Mouse (Mus musculus): ENCODE data around the gene Kcnk15. TPM values are rescaled to one million over a fixed set of nuclear protein-coding genes. Genes with fewer than 3 reads are reported as not detected.
A peak's percentile ranks its signal among the peaks of the same experiment; 100 is the strongest.

Gene Kcnk15
- polyA plus RNA-seq, 1 experiment from 2014 or later, result not detected

DNA sequence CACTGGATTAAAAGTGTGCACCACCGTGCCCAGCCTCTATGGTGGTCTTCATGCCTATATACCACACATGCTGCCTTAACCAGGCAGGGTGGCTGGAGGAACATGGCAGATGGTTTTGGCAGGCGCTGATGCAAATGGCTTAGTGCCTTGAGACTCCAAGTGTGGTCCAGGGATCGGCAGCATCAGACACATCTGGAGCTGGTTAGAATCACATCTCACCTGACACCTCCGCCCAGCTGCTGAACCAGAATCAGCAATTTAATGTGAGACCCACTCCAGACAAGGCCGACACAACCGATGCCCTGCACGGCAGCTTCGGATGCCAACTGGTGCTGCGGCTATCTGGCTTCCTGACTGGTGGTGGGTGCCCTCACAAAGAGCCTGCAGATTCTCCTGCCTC, 12.6 kb downstream of the Kcnk15 start:
- no peaks in the 10 kb centered on the region for H3K4me1 ChIP-seq (ENCODE audit: control insufficient read depth, insufficient read depth, low read length)
- H3K27me3 ChIP-seq (ENCODE audit: control insufficient read depth, insufficient read depth, low read length), result peaks cover 16% of the 10 kb centered on the region
- no peak overlapping the region for H3K9ac ChIP-seq (ENCODE audit: low read length)
- H3K27ac ChIP-seq (ENCODE audit: low read length), result no peak overlapping the region
- 80% methylated on average over 9 of the region's 9 CpGs for WGBS
- no peak for ATAC-seq (replicated peaks; ENCODE audit: extremely low read depth, insufficient read depth, low FRiP score)
- no peaks in the 10 kb centered on the region for H3K9me3 ChIP-seq (replicated peaks; ENCODE audit: control insufficient read depth, low read length)
- H3K4me3 ChIP-seq (ENCODE audit: low read length), result no peak overlapping the region
- no peaks in the 10 kb centered on the region for H3K36me3 ChIP-seq (ENCODE audit: control insufficient read depth, insufficient read depth)
- no peak overlapping the region for H3K4me2 ChIP-seq (ENCODE audit: low read depth, low read length)

DNA sequence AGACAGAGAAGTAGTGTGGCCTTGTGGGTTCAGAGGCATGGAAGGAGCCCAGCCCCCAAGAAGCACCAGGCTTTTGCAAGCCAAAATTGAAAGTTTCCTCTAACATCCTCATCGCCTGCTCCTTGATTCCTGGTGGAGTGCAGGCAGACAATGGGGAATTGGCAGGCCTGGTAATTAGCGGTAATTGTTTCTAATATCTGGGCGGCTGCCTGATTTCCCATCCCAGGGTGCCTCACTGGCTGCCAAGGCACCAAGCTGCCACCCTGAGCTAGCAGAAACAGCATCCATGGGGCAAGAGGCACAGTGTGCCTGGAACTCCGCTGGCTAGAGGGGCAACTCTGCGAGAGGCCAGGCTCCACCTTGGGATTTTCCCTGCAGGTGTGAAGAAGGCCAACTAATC, 16.3 kb downstream of the Kcnk15 start:
- Histone ChIP-seq H3K4me3 (ENCODE audit: low read length) (no peak overlapping the region), H3K27me3 (ENCODE audit: control insufficient read depth, insufficient read depth, low read length) (peaks cover 11% of the 10 kb centered on the region), H3K27ac (ENCODE audit: low read length) (no peak overlapping the region), H3K4me1 (ENCODE audit: control insufficient read depth, insufficient read depth, low read length) (no peaks in the 10 kb centered on the region), H3K9me3 (replicated peaks; ENCODE audit: control insufficient read depth, low read length) (no peaks in the 10 kb centered on the region), H3K36me3 (ENCODE audit: control insufficient read depth, insufficient read depth) (no peaks in the 10 kb centered on the region), H3K4me2 (ENCODE audit: low read depth, low read length) (no peak overlapping the region), H3K9ac (ENCODE audit: low read length) (no peak overlapping the region)
- 64% methylated on average over 5 of the region's 5 CpGs for WGBS
- no peak for ATAC-seq (replicated peaks; ENCODE audit: extremely low read depth, insufficient read depth, low FRiP score)

DNA sequence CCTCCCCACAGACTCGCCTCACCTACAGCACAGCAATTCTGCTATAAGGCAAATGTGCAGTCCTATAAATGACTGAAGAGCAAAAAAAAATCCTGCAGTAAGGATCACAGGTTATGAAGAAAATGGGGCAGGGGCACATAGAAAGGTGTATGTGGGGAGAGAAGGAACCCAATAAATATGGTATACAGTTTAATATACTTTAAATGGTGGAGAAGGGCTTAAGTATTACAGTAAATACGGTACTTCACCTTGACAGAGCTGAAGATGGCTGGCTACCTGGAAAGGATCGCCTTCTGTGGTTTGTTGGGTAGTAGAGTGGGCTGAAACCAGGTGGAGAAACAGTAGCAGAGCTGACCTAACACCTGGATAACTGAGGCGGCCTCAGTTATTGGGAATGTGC, 17.8 kb downstream of the Kcnk15 start:
- no peak for ATAC-seq (replicated peaks; ENCODE audit: extremely low read depth, insufficient read depth, low FRiP score)
- H3K27me3 ChIP-seq (ENCODE audit: control insufficient read depth, insufficient read depth, low read length), result peaks cover 14% of the 10 kb centered on the region
- H3K9me3 ChIP-seq (replicated peaks; ENCODE audit: control insufficient read depth, low read length), result no peaks in the 10 kb centered on the region
- no peak overlapping the region for H3K4me3 ChIP-seq (ENCODE audit: low read length)
- no peaks in the 10 kb centered on the region for H3K4me1 ChIP-seq (ENCODE audit: control insufficient read depth, insufficient read depth, low read length)
- H3K27ac ChIP-seq (ENCODE audit: low read length), result no peak overlapping the region
- H3K9ac ChIP-seq (ENCODE audit: low read length), result no peak overlapping the region
- no peak overlapping the region for H3K4me2 ChIP-seq (ENCODE audit: low read depth, low read length)
- 73% methylated on average over 4 of the region's 4 CpGs for WGBS
- H3K36me3 ChIP-seq (ENCODE audit: control insufficient read depth, insufficient read depth), result no peaks in the 10 kb centered on the region

DNA sequence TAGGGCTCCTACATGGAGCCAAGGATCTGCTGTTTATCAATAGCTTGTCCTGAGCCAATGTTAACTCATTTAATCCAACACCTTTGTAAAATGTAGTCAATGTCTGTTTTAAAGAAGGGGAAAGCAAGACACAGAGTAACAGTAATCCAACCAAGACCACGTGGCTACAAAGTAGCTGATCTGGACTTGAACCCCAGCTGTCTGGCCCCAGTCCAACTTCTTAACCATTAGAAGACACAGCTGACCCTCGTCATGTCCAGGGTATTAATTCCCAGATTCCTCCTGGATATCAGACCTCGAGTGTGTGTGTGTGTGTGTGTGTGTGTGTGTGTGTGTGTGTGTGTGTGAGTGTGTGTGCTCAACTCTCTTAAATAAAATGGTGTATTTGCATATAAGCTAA, 18.5 kb downstream of the Kcnk15 start:
- Histone ChIP-seq H3K9ac (ENCODE audit: low read length) (no peak overlapping the region), H3K27me3 (ENCODE audit: control insufficient read depth, insufficient read depth, low read length) (peaks cover 14% of the 10 kb centered on the region), H3K4me2 (ENCODE audit: low read depth, low read length) (no peak overlapping the region), H3K27ac (ENCODE audit: low read length) (no peak overlapping the region), H3K9me3 (replicated peaks; ENCODE audit: control insufficient read depth, low read length) (no peaks in the 10 kb centered on the region), H3K36me3 (ENCODE audit: control insufficient read depth, insufficient read depth) (no peaks in the 10 kb centered on the region), H3K4me1 (ENCODE audit: control insufficient read depth, insufficient read depth, low read length) (no peaks in the 10 kb centered on the region), H3K4me3 (ENCODE audit: low read length) (no peak overlapping the region)
- whole genome bisulfite sequencing, result 59% methylated on average over 3 of the region's 3 CpGs
- ATAC-seq (replicated peaks; ENCODE audit: extremely low read depth, insufficient read depth, low FRiP score), result no peak

DNA sequence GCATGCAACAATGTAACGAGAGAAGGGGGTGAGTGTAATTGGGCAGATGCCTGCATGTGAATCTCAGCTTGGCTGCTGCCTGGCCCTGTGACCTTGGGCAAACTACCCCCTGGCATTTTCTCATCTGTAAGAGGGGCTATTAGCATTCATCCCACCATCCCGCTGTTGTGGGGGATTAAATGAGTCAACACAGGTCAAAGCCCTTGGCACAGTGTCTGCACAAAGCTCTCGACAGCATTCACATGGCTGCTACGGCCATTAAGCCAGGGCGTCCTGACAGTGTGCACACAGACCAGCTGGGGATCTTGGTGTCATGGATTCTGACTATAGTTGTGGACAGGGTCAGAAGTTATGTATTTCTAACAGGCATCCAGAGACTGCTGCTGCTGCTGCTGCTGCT, 21.4 kb downstream of the Kcnk15 start:
- Histone ChIP-seq H3K4me1 (ENCODE audit: control insufficient read depth, insufficient read depth, low read length) (no peaks in the 10 kb centered on the region), H3K9ac (ENCODE audit: low read length) (no peak overlapping the region), H3K27me3 (ENCODE audit: control insufficient read depth, insufficient read depth, low read length) (peaks cover 7% of the 10 kb centered on the region), H3K36me3 (ENCODE audit: control insufficient read depth, insufficient read depth) (no peaks in the 10 kb centered on the region), H3K4me2 (ENCODE audit: low read depth, low read length) (no peak overlapping the region), H3K9me3 (replicated peaks; ENCODE audit: control insufficient read depth, low read length) (no peaks in the 10 kb centered on the region), H3K27ac (ENCODE audit: low read length) (no peak overlapping the region), H3K4me3 (ENCODE audit: low read length) (no peak overlapping the region)
- 59% methylated on average over 5 of the region's 5 CpGs for WGBS
- ATAC-seq (replicated peaks; ENCODE audit: extremely low read depth, insufficient read depth, low FRiP score), result no peak

DNA sequence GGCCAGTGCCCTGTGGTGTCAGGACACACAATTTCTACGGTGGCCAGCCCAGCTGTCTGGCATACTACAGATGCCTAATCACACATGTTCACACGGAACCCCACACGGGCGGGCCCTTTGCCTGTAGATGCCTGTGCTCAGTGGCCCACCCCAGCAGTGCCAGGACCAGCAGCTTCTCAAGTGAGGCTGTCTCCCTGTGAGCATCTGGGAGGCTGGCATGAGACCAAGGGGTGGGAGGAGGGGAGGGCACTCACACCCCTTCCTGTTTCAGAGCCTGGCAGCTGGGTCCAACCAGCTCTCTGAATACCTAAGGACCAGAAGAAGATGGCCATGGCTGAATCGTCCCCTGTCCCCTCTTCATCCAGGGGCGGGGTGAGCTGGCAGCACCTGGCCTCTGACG, 22.0 kb downstream of the Kcnk15 start:
- no peaks in the 10 kb centered on the region for H3K9me3 ChIP-seq (replicated peaks; ENCODE audit: control insufficient read depth, low read length)
- H3K36me3 ChIP-seq (ENCODE audit: control insufficient read depth, insufficient read depth), result no peaks in the 10 kb centered on the region
- no peaks in the 10 kb centered on the region for H3K4me1 ChIP-seq (ENCODE audit: control insufficient read depth, insufficient read depth, low read length)
- ATAC-seq (replicated peaks; ENCODE audit: extremely low read depth, insufficient read depth, low FRiP score), result peak; percentile 30; the same call in 1 of the 2 replicates
- 50% methylated on average over 7 of the region's 7 CpGs for WGBS
- H3K27me3 ChIP-seq (ENCODE audit: control insufficient read depth, insufficient read depth, low read length), result 0 out of 2 replicates have a peak, but pooled peaks cover 3% of the 10 kb centered on the region
- H3K27ac ChIP-seq (ENCODE audit: low read length), result no peak overlapping the region
- no peak overlapping the region for H3K4me3 ChIP-seq (ENCODE audit: low read length)
- no peak overlapping the region for H3K9ac ChIP-seq (ENCODE audit: low read length)
- H3K4me2 ChIP-seq (ENCODE audit: low read depth, low read length), result no peak overlapping the region

DNA sequence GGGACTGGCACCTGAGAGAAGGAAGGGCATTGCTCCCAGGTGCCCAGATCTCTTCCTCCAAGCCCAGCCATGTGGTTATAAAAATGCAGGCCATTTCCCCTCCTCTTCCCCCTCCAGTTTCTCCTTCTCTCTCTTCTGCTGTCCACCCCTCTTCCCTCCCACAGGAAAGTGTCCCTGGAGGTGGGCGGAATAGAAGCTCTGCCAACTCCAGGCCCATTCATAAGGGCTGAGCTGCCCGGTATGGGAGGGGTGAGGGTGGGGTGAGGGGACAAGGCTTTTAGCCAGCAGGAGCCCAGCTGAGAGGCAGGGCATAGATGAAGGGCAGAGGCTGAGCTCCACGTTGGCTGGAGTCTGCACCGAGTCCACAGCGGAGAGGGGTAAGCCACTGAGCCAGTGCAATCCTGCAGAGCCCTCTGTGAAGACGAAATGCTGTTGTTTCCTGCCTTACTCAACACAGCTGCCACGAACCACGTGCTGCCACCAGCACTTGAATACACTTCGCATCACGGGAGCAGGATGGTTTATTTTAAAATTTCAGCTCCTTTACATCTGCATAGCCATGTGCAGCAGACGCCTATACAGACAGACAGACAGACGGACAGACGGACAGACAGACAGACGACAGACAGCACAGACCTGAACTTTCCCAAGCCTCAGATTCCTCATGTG, 23.5 kb downstream of the Kcnk15 start:
- no peak for ATAC-seq (replicated peaks; ENCODE audit: extremely low read depth, insufficient read depth, low FRiP score)
- no peak overlapping the region for H3K4me2 ChIP-seq (ENCODE audit: low read depth, low read length)
- 61% methylated on average over 14 of the region's 14 CpGs for WGBS
- 0 out of 2 replicates have a peak, but pooled peaks cover 5% of the 10 kb centered on the region for H3K27me3 ChIP-seq (ENCODE audit: control insufficient read depth, insufficient read depth, low read length)
- no peak overlapping the region for H3K27ac ChIP-seq (ENCODE audit: low read length)
- no peak overlapping the region for H3K4me3 ChIP-seq (ENCODE audit: low read length)
- H3K9me3 ChIP-seq (replicated peaks; ENCODE audit: control insufficient read depth, low read length), result no peaks in the 10 kb centered on the region
- no peaks in the 10 kb centered on the region for H3K4me1 ChIP-seq (ENCODE audit: control insufficient read depth, insufficient read depth, low read length)
- no peak overlapping the region for H3K9ac ChIP-seq (ENCODE audit: low read length)
- no peaks in the 10 kb centered on the region for H3K36me3 ChIP-seq (ENCODE audit: control insufficient read depth, insufficient read depth)

DNA sequence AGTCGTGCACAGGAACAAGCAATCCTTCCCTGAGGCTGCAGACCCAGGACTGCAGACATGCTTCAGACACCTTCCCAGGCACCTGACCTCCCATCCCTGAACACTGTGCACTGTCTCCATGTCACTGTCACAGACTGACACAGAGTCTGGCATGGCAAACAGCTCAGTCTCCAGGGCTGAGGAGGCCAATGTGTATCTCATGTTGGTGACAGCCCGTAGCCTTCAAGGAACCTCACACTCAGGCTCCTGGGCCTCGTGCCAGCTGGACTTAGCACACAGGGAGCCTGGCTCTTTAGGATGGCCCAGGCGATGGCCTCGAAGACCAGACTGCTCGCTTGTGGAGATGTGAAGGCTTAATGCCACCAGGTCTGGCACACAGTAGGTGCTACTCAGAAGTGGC, 27.4 kb downstream of the Kcnk15 start:
- H3K27ac ChIP-seq (ENCODE audit: low read length), result no peak overlapping the region
- no peak overlapping the region for H3K4me2 ChIP-seq (ENCODE audit: low read depth, low read length)
- H3K4me3 ChIP-seq (ENCODE audit: low read length), result no peak overlapping the region
- H3K4me1 ChIP-seq (ENCODE audit: control insufficient read depth, insufficient read depth, low read length), result no peaks in the 10 kb centered on the region
- no peaks in the 10 kb centered on the region for H3K9me3 ChIP-seq (replicated peaks; ENCODE audit: control insufficient read depth, low read length)
- ATAC-seq (replicated peaks; ENCODE audit: extremely low read depth, insufficient read depth, low FRiP score), result peak; percentile 53; the same call in 1 of the 2 replicates
- no peak overlapping the region for H3K9ac ChIP-seq (ENCODE audit: low read length)
- 0 out of 2 replicates have a peak, but pooled peaks cover 4% of the 10 kb centered on the region for H3K27me3 ChIP-seq (ENCODE audit: control insufficient read depth, insufficient read depth, low read length)
- no peaks in the 10 kb centered on the region for H3K36me3 ChIP-seq (ENCODE audit: control insufficient read depth, insufficient read depth)
- 50% methylated on average over 6 of the region's 6 CpGs for WGBS

DNA sequence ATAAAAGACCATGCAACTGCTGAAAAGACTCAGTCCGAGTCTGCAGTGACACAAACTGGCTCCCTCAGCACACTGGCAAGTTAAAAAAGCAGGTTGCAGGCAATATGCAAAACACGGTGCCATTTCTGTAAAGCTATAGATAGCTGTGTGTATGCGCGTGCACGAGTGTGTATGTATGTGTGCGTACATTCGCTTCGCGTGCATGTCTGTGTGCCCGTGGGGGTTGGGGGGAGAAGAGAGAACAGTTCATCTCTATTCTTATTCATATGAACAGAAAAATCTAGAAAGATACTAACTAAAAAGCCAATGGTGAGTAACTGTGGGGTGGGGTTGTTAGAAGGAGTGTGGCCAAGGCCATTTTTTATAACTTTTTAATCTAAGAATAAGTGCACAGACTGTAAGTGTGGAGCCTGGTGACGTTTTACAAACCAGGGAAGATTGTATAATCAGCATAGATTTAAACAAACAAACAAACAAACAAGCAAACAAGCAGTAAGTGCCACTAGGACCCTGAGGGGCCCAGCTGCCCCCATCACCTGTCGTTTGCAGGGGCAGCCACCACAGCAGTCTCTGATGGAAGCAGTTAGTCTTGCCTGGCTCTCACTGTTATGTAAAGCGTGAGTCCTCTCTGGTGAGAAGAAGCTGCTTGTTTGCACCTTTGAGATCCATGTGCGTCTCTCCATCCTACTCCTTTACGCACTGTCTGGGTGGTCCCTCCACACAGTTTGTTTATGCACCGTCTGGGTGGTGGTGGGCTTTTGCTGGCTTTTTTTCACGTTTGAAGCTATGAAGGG, 29.6 kb downstream of the Kcnk15 start:
- Histone ChIP-seq H3K4me2 (ENCODE audit: low read depth, low read length) (no peak overlapping the region), H3K36me3 (ENCODE audit: control insufficient read depth, insufficient read depth) (no peaks in the 10 kb centered on the region), H3K4me1 (ENCODE audit: control insufficient read depth, insufficient read depth, low read length) (no peaks in the 10 kb centered on the region), H3K27me3 (ENCODE audit: control insufficient read depth, insufficient read depth, low read length) (0 out of 2 replicates have a peak, but pooled peaks cover 2% of the 10 kb centered on the region), H3K27ac (ENCODE audit: low read length) (no peak overlapping the region), H3K9ac (ENCODE audit: low read length) (no peak overlapping the region), H3K9me3 (replicated peaks; ENCODE audit: control insufficient read depth, low read length) (no peaks in the 10 kb centered on the region), H3K4me3 (ENCODE audit: low read length) (no peak overlapping the region)
- 68% methylated on average over 17 of the region's 17 CpGs for WGBS
- ATAC-seq (replicated peaks; ENCODE audit: extremely low read depth, insufficient read depth, low FRiP score), result no peak

All from heart, embryonic 16.5 days (tissue).